Mouse (Mus musculus) urinary bladder, postnatal 25 days (tissue): ENCODE results near the gene Rbm38.

Experiments
- DNase-seq: peaks from one replicate; pipeline ENCODE4 v3.0.0; 2022; ENCODE audit warnings: low spot score

Gene Rbm38

DNA sequence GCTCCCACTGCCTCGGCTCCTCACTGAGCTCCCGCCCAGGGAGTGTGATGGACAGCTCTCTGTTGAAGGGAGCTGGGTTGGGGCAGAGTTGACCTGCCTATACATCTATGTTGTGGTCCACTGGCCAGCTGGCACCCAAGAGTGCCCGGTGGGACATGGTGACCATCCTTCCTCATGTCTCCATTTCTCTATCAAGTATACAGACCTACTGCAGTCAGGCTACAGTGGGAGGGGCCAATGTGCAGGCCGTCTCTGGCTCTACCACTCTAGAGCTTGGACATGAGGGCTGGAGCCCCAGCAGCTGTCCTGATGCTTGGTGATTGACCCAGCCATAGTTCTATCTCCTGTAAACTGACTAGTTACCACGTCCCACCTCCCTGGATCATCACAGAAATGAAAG, 17.0 kb downstream of the Rbm38 start:
- no peak for DNase-seq

DNA sequence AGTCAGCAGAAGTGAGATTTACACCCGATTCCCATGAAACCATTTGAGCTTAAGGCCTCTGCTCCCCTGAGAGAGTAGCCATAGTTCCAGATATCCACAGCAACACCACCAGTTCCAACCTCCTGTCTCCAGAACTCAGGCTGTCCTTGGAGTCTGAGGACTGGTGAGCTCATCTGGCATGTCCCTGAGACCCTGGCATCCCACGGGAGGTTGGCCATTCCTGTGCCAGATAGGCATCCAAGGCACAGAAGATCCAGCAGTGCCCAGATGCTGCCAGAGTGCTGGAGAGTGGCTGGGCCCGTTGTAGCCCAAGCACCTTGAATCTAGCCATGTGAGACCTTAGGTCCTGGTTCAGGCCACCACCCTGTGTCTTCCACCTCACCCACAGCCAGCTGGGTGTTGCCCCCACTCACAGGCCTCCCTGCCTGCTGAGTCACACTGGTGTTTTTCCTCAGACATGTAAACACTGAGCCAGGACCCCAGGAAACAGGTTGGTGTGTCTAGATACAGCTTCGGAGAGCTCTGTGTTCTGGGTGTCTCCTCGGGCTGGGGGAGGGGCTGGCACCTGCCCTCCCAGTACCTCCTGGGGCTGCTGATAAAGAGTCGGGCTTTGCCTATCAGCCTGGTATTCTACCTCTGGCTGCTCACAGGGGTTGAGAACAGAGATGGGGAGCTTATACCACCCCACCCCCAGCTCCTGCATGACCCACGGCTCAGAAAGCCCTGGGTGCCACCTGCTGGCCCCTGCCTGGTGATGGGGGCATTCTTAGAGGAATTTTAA, 17.7 kb downstream of the Rbm38 start:
- no peak for DNase-seq

DNA sequence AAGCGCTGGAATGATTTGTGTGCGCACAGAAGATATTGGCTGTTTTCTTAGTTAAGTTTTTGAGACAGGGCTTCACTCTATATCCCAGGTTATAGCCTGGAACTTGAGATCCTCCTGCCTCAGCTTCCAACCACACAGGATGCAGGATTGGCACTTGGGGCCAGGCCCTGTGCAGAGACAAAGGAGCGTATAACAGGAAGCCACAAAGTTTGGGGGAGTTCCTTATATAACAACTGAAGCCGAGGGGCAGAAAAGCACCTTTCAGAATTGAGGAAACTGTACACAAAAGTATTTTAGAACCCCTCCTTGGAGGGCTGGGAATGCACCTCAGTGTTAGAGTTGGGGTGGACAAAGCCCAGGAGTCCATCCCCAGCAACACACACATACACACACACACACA, 18.7 kb downstream of the Rbm38 start:
- DNase-seq = no peak

DNA sequence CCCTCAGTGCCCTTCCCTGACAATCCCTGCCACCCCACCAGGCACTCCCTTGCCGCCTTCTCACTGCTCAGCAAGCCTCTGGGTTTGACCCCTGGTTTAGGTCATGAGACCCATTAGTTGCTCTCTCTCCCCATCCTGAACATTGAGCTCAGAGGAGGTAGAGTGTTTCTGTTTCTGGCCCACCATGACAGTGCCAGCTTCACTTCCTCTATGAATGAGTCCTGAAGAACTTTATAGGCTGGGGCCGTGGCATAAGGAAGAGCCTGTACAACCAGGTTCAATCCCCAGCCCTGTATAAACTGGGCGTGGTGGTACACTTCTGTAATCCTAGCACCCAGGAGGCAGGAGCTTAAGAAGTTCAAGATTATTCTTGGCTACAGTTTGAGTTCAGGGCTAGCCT, 20.5 kb downstream of the Rbm38 start:
- no peak for DNase-seq

DNA sequence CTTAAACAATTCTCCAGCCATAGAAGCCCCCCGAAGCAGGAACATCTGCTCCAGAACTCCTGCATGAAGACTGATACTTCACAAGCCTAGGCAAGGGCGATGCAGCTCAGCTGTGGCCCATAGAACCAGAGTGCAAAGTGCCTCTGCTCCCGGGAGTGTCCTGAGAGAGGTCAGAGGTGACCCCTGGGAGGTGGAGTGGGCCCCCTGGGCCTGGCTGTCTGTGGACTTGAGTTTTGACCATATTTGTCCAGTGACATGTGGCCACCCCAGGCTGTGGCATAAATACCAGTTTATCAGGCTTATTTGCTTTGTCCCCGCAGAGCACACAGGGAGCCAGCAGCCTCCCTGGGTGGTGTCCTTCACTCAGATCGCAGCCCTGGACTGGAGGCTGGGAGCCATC, 20.9 kb downstream of the Rbm38 start:
- DNase-seq = no peak

DNA sequence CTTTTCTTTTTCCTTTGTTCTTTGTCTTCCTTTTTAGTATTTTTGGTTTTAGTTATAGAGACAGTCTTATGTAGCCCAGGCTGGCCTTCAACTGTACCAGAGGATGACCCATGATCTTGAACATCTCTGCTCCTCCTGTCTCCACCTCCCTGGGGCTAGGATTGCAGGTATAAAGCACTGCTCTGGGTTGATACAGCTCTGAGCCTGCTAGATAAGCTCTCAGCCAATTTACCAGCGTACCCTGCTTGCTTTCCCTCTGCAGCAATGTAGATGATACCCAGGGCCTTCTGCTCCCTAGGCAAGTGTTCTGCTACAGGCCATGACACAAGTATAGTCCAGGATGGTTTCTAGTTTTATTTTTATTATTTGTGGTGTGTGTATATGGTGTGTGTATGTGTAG, 21.6 kb downstream of the Rbm38 start:
- no peak for DNase-seq

DNA sequence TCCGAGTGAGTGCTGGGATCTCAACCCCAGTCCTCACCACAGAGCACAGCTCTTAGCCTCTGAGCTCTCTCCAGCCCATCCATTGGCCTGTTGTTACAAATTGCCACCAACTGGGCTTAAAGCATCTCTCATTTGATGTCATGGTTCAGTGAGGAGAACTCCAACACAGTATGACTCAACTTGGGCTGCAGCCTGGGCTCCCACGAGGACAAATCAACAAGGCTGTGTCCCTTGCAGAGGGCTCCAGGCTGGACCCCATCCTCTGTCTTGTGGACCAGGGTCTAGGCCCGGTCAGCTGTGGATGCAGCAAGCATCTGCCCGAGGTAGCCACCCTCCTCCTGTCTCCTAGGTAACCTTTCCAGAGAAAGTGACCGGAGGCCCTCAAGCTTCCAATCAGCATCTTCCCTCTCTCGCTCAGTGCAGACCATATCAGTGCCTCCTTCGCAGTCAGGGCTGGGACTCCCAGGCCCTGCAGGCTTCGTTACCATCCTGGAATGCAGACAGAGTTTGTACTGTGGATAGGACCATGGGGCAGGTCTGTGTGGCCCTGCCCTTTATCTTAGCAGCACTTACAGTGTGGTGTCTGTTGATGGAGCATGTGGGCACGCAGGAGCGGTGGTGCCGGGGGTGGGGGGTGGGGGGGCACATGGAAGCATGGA, 22.3 kb downstream of the Rbm38 start:
- no peak for DNase-seq

DNA sequence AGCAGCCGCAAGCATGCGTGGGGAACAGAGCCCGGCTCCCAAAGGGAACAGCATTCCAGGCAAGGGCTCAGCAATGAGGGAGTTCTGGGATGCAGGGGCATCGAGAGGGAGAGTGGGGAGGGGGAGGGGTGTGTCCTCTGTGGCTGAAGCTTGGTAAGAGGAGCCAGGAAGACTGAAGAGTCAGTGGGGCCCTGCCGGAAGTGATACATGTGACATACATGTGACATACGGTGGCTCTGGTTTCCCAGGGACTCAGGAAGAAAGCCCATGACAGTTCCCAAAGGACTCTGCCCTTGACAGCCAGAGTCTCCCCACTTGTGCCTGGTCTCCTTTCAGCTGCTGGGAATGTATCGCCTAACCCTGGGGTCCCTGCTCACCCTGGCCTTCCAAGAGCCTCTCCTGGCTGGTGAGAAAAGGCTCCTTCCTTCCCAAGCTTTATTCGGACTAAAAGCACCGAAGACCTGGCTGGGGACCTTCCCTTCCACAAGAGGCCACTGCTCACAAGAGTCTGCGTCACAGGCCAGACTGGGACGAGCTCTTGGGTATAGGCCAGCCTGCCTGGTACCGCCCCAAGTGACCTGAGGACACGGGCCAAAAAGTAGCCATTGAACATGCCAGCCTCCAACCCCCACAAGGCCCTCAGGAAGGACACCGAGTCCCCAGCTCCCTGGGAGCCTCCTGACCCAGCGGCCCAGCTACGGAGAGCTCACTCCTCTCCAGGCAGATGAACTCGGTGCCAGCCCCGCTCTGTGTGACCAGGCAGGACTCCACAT, 24.1 kb downstream of the Rbm38 start:
- DNase-seq = no peak

DNA sequence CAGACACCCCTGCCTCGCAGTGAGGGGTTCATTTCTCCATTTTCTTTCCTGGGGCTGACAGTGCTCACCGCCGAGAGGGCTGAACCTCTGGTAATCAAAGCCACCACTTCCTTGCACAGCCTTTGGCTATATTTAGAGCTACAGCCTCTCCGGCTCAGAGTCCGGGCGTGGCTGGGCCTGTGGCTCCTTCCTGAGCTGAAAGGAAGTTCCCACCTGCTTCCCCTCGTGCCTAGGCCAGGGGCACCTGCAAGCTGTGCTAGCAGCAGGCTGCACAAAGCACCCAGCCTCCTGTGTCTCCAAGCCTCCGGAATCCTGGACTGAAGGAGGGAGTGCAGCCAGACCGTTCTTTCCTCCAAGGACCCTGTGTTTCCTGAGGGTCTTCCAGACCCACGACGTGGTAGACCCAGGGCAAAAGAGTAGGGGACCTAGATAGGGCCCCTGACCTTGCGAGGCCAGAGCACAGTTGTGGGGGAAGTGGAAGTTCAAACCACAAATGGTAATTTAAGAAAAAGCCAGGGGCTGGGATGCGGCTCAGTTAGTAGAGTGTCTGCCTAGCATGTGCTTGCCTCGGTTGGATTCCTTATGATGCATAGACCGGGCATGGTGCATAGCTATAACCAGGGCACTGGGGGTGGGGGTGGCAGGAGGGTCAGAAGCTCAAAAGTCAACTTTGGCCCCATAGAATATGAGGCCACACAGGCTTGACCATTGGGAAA, 26.4 kb downstream of the Rbm38 start:
- no peak for DNase-seq

DNA sequence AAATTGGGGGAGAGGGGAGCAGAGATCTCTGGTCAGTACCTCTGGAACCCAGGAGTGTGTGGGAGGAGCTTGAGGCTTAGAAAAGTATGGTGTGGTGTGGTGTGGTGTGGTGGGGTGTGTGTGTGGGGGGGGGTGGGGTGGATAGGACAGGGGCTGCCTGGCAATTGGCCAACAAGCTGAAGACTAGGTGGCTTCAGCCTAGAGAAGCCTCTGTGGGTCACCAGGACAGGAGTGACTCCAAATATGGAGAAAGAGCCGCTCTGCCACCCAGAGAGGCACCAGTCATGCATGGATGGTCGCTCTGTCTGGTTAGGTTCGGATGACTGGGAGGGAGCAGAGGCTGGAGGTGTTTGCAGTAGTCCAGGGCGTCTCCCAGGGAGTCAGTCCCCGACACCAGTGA, 27.2 kb downstream of the Rbm38 start:
- DNase-seq = no peak

DNA sequence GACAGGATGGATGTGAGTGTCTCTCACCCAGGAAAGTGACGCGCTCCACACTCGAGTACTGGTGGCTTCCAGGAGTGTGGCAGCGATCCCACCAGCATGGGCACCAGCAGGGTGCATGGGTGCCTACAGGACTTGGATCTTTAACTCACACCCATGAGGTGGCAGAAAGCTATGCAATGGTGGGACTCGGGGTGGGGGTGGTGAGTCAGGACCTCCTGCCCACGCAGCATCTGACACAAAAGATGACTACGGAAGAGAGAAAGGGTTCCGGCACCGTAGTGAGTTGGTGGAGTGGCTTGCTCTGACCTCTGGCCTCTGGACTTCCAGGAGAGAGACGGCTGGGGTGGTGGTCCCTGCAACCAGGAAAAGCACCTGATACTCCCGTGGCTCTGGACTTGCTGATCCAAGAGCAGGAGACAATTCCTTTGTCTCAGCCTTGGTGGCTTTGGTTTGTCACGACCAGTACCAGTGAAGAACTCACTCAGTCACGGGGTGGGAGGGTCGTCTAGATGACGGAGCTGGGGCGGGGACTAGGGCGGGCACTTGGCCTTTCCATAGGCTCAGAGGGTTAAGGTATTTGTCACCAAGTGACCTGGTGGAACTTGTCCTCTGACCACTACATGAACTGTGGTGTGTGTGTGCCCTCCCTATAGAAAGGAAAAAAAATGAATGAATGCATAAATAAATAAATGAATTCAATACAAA, 27.9 kb downstream of the Rbm38 start:
- no peak for DNase-seq

DNA sequence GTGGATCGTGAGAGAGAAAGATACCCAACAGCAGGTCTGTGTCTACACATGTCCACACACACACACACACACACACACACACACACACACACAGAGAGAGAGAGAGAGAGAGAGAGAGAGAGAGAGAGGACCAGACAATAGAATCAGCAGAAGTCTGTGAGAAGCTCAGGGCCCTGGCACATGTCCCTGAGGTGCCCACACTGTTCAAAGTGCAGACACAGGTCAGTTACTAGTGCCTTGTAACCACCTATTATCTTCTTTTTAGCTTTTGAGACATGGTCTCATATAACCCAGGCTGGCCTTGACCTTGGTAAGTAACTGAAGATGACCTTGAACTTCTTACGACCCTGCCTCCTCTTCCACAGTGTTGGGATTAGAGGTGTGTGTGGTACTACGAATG, 28.9 kb downstream of the Rbm38 start:
- DNase-seq = no peak

DNA sequence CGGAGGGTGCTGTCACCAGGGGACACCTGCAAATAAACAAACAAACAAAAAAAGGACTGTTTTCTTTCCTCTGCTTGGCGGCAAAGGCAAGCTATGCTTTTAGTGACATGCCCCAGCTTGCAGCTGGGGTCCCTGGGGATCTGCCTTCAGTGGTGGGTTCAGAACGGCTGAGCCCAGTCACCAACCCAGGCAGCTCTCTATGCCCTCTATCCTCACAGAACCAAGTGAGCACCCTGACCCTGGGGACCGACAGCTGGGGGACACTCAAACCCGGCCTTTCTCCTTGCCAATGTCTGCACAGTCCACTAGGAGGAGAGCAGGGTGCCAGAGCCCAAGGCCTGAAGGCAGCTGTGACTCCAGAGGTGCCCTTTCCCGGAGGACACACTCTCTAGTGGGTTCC, 29.5 kb downstream of the Rbm38 start:
- no peak for DNase-seq

DNA sequence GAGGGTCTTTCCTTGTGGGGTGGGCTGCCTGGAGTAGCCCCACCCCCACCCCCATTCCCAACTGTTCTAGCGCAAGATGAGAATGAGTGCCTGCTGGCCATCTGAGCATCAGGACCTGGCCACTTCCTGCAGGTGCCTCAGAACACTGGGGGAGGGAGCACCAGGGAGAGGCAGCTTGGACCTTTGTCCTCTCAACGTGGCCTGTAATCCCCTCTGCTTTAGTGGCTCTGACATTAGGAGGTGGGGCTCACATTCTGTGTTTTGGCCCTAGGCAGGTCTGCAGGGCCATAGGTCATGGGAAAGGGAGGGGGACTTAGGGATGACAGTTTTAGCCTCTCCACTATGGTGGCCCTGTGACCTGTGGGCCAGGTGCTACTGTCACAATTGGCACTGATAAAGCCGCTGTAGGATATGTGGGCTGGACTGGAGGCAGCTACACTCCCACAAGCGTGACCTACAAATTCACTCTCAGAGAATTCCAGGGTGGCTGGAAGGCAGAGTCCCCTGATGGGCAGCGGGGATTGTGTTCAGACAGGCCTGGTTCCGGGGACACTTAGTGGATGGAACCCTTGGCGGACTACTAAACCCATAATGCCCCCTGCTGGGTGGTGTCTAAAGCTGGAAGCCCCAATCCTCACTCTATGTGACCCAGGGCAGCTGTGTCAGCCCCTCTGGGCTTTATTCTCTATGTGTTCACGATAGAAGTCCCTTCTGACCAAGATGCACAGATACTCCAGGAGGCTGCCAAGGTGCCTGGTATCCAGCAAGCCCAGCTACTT, 30.5 kb downstream of the Rbm38 start:
- DNase-seq = no peak

DNA sequence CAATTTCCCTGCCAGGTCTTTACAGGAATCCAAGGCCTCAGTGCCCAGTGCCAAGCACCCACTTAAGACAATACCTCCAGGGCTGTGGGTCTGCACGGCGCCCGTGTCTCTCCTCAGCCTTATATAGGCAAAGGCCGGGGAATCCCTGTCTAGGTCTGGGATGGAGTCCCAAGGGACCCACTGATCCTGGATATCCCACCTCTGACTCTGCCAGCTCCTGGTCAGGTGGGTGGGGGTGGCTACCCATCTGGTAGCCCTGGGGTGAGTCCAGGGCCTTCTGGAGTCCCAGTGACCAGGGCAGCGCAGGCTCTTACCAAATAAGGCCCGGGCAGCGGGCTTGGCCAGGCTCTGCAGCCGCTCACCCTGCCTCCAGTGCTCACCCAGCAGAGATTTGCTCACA, 32.6 kb downstream of the Rbm38 start:
- DNase-seq = no peak

DNA sequence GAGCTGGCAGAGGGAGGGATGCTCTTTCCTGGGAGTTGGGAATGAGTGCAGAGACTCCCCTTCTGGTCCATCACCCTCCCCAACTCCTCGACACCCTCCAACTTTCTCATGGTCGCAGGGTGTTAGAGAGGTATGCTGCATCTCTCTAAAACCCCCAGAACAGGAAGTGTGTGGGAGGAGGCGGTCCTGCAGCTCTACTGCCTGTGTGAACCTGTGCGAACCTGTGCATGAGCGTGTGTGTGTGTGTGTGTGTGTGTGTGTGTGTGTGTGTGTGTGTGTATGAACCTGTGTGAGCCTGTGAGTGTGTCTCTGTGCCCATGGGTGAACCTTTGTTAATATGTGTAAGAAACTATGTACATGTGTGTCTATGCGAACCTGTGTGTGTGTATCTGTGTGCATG, 33.5 kb downstream of the Rbm38 start:
- DNase-seq = no peak

DNA sequence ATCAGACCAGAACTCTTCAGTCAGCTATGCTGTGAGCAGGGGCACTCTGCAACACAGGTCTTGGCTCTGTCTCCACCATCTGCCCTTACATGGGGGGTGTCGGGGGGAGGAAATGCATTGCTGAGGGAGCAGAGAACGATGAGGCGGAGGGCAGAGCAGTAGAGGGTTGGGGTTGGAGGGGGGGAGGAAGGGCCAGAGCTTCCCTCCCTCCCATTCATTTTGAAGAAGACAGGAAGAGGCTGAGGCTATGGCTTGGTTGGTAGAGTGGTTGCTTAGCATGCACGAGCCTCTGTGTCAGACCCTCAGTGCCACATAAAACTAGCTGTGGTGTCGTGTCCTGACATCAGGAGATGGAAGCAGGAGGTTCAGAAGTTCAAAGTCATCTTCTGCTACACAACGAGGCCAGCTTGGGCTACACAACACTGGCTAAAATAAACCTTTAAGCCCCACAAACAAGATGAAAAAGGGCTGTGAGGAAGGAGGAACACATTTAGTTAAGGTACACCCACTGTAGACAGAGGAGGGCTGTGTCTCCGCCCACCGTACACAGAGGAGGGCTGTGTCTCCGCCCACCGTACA, 36.1 kb downstream of the Rbm38 start:
- DNase-seq = no peak

DNA sequence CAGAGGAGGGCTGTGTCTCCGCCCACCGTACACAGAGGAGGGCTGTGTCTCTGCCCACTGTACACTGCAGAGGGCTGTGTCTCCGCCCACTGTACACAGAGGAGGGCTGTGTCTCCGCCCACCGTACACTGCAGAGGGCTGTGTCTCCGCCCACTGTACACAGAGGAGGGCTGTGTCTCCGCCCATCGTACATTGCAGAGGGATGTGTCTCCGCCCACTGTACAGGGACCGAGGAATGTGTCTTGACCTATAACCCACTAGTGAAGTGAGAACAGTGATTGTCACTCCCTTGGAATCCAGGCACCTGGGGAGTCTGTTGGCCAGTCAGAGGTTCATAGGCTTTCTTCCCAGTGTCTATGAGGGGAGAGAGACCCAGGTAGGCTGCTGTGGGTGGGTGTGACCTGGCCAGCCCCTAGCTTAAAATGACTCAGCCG, 36.6 kb downstream of the Rbm38 start:
- DNase-seq = no peak

DNA sequence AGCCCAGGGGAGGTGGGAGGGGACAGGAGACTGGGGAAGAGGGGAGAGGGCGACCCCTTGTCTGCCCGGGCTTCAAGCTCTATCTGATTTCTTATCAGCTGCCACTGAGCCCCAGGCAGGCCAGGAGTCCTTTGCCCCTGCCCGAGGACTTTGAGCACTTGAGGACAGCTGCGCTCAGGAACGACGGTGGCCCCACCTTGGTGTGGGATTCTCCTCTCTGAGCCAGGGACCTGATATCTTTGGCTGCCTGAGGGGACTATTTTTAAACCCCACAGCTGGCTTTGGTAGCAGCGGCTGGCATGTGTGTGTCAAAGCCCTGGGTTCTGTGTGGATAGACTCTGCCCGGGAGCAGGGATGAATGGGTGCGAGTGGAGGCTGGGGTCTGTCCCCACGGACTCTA, 37.3 kb downstream of the Rbm38 start:
- DNase-seq = no peak

DNA sequence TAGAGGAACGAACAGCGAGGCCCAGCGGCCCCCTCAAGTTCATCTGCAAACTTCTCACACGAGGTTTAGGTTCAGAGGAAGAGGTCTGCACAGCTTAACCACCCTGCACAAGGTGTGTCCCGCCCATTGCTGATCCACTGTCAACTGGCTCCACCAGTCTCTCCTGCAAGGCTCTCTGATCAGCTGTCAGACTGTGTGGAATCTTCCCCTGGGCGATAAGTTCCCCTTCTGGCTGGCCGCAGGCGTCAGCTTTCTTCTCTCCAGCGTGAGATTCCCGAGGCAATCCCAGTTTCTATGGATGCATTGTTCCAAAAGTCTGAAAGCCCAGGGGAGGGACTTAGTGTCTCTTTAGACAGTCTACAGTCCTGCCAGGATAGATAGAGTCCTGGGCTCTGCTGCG, 38.0 kb downstream of the Rbm38 start:
- no peak for DNase-seq

DNA sequence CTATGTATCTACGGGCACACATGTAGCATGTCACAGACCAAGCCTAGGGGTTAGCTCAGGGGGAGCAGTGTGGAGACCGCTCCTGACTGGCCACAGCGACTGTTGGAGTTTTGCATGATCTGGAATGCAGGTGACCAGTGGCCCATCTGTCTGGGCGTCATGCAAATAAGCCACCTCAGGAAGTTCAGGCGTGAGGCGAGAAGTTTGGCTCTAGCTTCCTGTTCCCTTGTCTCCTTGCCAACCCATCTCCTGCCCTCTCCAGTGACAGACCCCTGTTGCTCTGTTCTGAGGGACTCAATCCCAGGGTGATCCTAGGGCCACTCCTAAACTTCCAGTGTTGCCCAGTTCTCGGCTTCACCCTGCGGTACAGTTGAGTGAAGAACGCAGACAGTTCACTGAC, 40.2 kb downstream of the Rbm38 start:
- DNase-seq = no peak
